Mouse (Mus musculus) embryo, embryonic 11 days (tissue): ENCODE measurements at regions not wholly inside any gene's neighbourhood (a gene's known extent, or its start where the extent isn't known, plus 50 kb on each side); places are given as distances from the start of the nearest gene placed in this dataset.

ENCODE experiments used
- DNase-seq: peaks from one replicate; pipeline ENCODE4 v3.0.0-alpha.2; 2015

- DNase-seq = no peak
These were observed 76.1 kb upstream of the Dynlt3 start for GRCm38 (mm10) chrX:9738904-9739303.

DNA sequence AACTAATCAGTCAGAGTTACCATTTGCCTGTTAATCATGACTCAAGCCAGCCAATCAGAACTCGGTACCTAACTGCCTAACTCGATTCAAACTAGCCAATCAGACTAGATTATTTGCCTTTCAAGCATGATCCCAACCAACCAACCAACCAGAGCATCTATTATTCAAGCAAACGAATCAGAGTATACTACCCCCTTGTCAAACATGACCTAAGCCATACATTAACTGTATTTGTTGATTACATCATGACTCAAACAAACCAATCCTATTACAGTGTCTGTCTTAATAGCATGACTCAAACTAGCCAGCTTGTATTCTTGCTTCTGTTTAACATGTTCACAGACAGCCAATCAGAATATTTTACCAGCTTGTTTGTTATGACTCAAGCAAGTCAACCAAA lies 79.7 kb upstream of the Dynlt3 start:
- no peak for DNase-seq

DNA sequence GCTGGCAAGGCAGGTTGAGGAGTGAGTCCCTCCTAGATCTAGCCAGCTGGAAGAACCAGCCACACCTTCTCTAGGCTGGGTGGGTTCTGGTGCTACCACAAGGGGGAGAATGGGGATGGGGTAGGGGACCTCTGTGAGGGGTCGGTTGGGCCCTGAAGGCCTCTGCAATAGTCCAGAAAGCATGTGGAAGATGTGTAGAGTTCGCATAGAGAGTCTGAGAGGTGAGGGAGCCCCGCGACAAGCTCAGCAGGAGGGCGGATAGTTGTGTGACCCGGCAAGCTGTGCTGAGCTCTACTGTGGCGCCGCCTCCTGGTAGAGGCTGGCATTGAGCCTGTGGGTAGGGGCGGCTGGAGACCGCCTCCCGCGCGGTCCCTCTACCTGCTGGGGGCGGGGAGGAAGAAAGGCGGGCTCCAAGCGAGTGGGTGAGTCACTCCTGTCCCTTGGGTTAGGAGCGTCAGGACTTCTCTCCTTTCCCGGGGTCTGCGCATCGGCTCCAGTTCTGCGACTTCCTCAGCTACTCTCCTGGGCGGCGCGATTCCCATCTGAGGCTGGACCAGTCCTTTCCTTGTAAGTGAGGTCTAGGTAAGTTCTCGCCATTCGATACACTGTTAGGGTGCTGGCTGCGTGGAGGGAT lies 84.6 kb upstream of the Dynlt3 start:
- DNase-seq = peak; percentile 47

DNA sequence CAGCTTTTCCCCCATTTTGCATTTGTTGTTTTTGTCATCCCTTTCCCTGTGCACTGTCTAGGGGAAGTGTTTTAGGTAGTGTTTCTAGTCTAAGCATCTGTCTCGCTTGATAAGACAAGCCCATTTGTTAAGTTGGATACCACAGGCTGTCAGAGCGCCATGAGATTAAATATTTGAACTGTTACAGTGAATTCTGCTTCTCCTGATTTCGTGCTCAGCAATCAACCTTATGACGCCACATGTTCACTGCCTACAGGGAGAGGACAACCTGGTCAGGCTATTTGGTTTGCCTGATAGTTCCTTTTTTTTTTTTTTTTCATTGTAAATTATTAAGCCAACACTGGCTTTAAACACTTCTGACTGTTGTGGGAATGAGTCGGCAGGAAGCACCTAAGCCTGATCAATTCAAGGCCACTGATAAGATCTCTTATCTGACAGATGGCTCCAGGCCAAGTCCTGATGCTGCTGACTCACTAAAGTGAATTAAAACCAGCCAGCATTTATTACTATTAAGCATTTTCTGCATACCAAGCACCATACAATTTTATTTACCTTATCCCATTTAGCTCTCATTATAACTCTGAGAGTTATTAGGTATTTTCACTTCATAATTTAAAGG lies 90.3 kb upstream of the Dynlt3 start:
- no peak for DNase-seq

DNA sequence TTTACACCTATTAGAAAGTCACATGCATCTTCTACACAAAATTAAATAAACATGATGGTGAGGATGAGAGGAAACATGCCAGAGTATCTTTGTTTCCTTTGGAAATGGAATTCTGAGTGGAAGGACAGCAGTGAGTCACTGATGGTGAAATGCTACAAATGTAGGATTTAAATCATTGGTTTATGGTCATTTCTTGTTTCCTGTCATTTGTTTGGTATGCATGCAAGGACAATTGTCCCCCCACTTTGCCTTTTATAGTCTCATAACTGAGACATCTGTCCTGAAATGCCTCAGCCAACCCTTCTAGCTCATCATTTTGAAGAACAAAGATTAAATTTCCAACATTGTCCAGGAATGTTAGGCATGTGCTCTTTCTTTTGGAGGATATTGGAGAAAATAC lies 77.2 kb upstream of the Hypm start:
- no peak for DNase-seq

DNA sequence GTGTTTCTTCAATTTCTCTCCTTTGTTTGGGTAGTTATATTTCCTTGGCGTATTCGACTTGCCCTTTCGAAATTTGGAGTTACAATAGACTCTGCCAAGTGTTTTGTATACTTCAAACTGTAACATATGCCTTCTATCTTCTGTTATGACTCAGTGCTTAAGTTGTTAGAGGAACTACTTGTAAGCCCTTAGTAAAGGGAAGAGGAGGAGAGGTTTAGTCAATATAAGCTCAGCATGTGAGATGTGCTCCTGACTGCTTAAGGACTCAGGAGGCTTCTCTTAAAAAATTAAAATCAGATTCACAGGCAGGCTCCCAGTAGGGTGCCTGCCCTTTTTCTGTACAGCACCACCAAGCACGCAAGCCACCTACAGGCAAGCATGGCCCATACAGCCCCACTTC lies 69.2 kb upstream of the Hypm start:
- DNase-seq = no peak

DNA sequence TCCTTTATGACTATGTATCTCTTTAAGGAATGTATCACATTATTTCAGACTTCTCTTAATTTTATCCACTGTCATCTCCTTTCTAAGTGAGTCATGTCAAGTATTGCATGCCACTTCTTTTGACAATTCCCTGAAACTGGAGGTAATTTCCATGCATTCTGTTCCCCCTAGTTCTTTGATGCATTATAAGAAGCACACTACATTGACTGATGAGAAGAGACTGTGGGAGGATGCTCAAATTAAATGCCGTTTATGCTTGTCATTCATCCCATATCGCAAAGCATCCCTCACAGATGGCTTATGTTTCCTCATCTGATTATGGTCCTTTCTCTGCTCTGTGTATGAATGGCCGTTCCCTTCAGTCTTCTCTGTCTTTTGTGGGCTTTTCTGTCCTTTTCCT lies 57.2 kb upstream of the Hypm start:
- no peak for DNase-seq
